Mouse (Mus musculus): Measurements from ENCODE around the gene Olfr109.

The Olfr109 gene

GRCm38 (mm10) chr17:37458616-37459015 lies at the start of gene Olfr109:
Gene Olfr109 (plus strand): TSS chr17:37458916.
- DNase-seq, result no peak

GRCm38 (mm10) chr17:37413380-37413779 lies 45.3 kb upstream of the Olfr109 start:
- DNase-seq, result no peak

GRCm38 (mm10) chr17:37445180-37445579 lies 13.5 kb upstream of the Olfr109 start, which contains the start of gene Olfr108:
Gene Olfr108 (plus strand): TSS chr17:37445480.
- no peak for DNase-seq

- no peak for DNase-seq
Measured at GRCm38 (mm10) chr17:37483452-37483851, 24.7 kb downstream of the Olfr109 start, which contains the start of gene H2-M2. Gene H2-M2 (minus strand): TSS chr17:37483552.

GRCm38 (mm10) chr17:37491930-37492518 lies 33.3 kb downstream of the Olfr109 start, which contains the start of gene Olfr110:
Gene Olfr110 (plus strand): TSS chr17:37492468.
- DNase-seq, result no peak

- DNase-seq, result no peak
Measured at GRCm38 (mm10) chr17:37507730-37508129, 49.0 kb downstream of the Olfr109 start, which contains the start of gene Olfr111. Gene Olfr111 (plus strand): TSS chr17:37508030.

Data from spleen, adult 18-20 months (tissue).